In genomic region chr11:83592853-83593252, GRCm38 (mm10) we compare ENCODE assay signal across 12 mouse cellular contexts. TPM values are rescaled to one million over a fixed set of nuclear protein-coding genes. Genes with fewer than 3 reads are reported as not detected.
A peak's percentile ranks its signal among the peaks of the same experiment; 100 is the strongest.
DNase-seq lines count a peak whose midpoint lies in the region; ATAC-seq and TF ChIP-seq lines count a peak whose summit lies in the region.
"Had no signal": no experiment of that assay in that cellular context is flagged by ENCODE, and none has a peak within 500 bp of the region (broad histone marks: within the 10 kb centered on the region; RNA-seq: fewer than 3 reads in every experiment).

Gene Ccl6 (minus strand): TSS chr11:83593087.

- H3K36me3 ChIP-seq in spleen, adult 2 months (ENCODE audit: control insufficient read depth, insufficient read depth, low read length), result no peaks in the 10 kb centered on the region
- H3K36me3 ChIP-seq in intestine, embryonic 16.5 days (ENCODE audit: control insufficient read depth, insufficient read depth, low read length), result no peaks in the 10 kb centered on the region
- H3K36me3 ChIP-seq in stomach, embryonic 16.5 days (ENCODE audit: control insufficient read depth, insufficient read depth, low read length), result no peaks in the 10 kb centered on the region
- no peaks in the 10 kb centered on the region for H3K36me3 ChIP-seq in midbrain, embryonic 10.5 days
- H3K36me3 ChIP-seq: neural tube, embryonic 13.5 days had no signal

- TF ChIP-seq POLR2A in spleen, adult 2 months (IDR thresholded peaks at IDR 0.05; ENCODE audit: low read depth, low read length), result no peak

- peaks cover 10% of the 10 kb centered on the region; the same call in 1 of the 2 replicates for H3K4me1 ChIP-seq in spleen, adult 2 months (ENCODE audit: control insufficient read depth, insufficient read depth, insufficient read length)
- no peaks in the 10 kb centered on the region for H3K4me1 ChIP-seq in intestine, embryonic 16.5 days (ENCODE audit: control insufficient read depth, insufficient read depth, low read length)
- H3K4me1 ChIP-seq in stomach, embryonic 16.5 days (ENCODE audit: control insufficient read depth, insufficient read depth, low read length), result no peaks in the 10 kb centered on the region
- no peaks in the 10 kb centered on the region for H3K4me1 ChIP-seq in midbrain, embryonic 10.5 days
- H3K4me1 ChIP-seq: neural tube, embryonic 13.5 days had no signal

- 0 out of 2 replicates have a peak within 1 kb of the TSS, but pooled peaks have one; percentile 16 for H3K27ac ChIP-seq in gastrocnemius, adult 2 months
- peak within 1 kb of the TSS; percentile 12; the same call in 1 of the 2 replicates for H3K27ac ChIP-seq in spleen, adult 2 months (ENCODE audit: insufficient read depth, low read length)
- H3K27ac ChIP-seq in intestine, embryonic 16.5 days (ENCODE audit: low read length), result no peak within 1 kb of the TSS
- H3K27ac ChIP-seq in stomach, embryonic 16.5 days (ENCODE audit: low read length), result no peak within 1 kb of the TSS
- no peak within 1 kb of the TSS for H3K27ac ChIP-seq in midbrain, embryonic 10.5 days (replicated peaks)
- H3K27ac ChIP-seq: neural tube, embryonic 13.5 days had no signal

- H3K9ac ChIP-seq in intestine, embryonic 16.5 days (ENCODE audit: low read depth, low read length), result no peak within 1 kb of the TSS
- no peak within 1 kb of the TSS for H3K9ac ChIP-seq in stomach, embryonic 16.5 days (ENCODE audit: low read length)
- H3K9ac ChIP-seq: neural tube, embryonic 13.5 days had no signal

- intact Hi-C loops in gastrocnemius, adult 2 months (cut with DNase I), result no loop called here

- H3K4me3 ChIP-seq in gastrocnemius, adult 2 months, result peak within 1 kb of the TSS; percentile 44
- no peak within 1 kb of the TSS; the same call in 1 of the 2 replicates for H3K4me3 ChIP-seq in spleen, adult 2 months (ENCODE audit: extremely low read depth, insufficient read depth, insufficient read length)
- no peak within 1 kb of the TSS for H3K4me3 ChIP-seq in intestine, embryonic 16.5 days (ENCODE audit: low read length)
- H3K4me3 ChIP-seq in stomach, embryonic 16.5 days (replicated peaks; ENCODE audit: low read length), result no peak within 1 kb of the TSS
- no peak within 1 kb of the TSS for H3K4me3 ChIP-seq in midbrain, embryonic 10.5 days
- H3K4me3 ChIP-seq: neural tube, embryonic 13.5 days had no signal

- no peak for DNase-seq in gastrocnemius, adult 2 months
- DNase-seq in gastrocnemius, adult 8-10 months (ENCODE audit: low spot score in 2 of 2), result no peak
- DNase-seq in spleen, adult 2 months (ENCODE audit: low read depth in 1 of 2, low spot score in 2 of 2), result no peak
- no peak for DNase-seq in spleen, postnatal 36 days (ENCODE audit: low spot score in 2 of 2)
- no peak for DNase-seq in ovary, postnatal 36 days (ENCODE audit: low spot score)
- no peak for DNase-seq in midbrain, embryonic 10.5 days (ENCODE audit: low spot score)
- DNase-seq: cerebellum, postnatal 25 days; kidney, adult 11 months had no signal

- no peak for TF ChIP-seq CTCF in gastrocnemius, adult 2 months (IDR thresholded peaks at IDR 0.05)
- TF ChIP-seq CTCF in spleen, adult 2 months (IDR thresholded peaks at IDR 0.05; ENCODE audit: extremely low read depth, insufficient read depth, insufficient read length, insufficient replicate concordance), result no peak

- ATAC-seq in intestine, embryonic 16.5 days, result no peak
- no peak for ATAC-seq in stomach, embryonic 16.5 days (ENCODE audit: insufficient read depth, low FRiP score)
- ATAC-seq: forebrain, embryonic 16.5 days had no signal

- no peaks in the 10 kb centered on the region for H3K9me3 ChIP-seq in intestine, embryonic 16.5 days (ENCODE audit: control insufficient read depth, low read length)
- no peaks in the 10 kb centered on the region for H3K9me3 ChIP-seq in stomach, embryonic 16.5 days (replicated peaks; ENCODE audit: control insufficient read depth, low read length)
- H3K9me3 ChIP-seq in midbrain, embryonic 10.5 days (replicated peaks), result no peaks in the 10 kb centered on the region
- H3K9me3 ChIP-seq: neural tube, embryonic 13.5 days had no signal

- WGBS in spleen, adult 2 months, result 32% methylated on average over 2 of the region's 2 CpGs
- WGBS in intestine, embryonic 16.5 days, result 51% methylated on average over 2 of the region's 2 CpGs
- WGBS in stomach, embryonic 16.5 days, result 42% methylated on average over 2 of the region's 2 CpGs
- 65% methylated on average over 2 of the region's 2 CpGs for WGBS in midbrain, embryonic 10.5 days

- no peak within 1 kb of the TSS for H3K4me2 ChIP-seq in intestine, embryonic 16.5 days (ENCODE audit: low read depth, low read length)
- no peak within 1 kb of the TSS for H3K4me2 ChIP-seq in stomach, embryonic 16.5 days (ENCODE audit: low read depth, low read length)
- H3K4me2 ChIP-seq: neural tube, embryonic 13.5 days had no signal

- no peaks in the 10 kb centered on the region for H3K27me3 ChIP-seq in spleen, adult 2 months (ENCODE audit: control insufficient read depth, insufficient read depth, low read length)
- no peaks in the 10 kb centered on the region for H3K27me3 ChIP-seq in intestine, embryonic 16.5 days (replicated peaks; ENCODE audit: control insufficient read depth, insufficient read depth, low read length)
- H3K27me3 ChIP-seq in stomach, embryonic 16.5 days (ENCODE audit: control insufficient read depth, insufficient read depth, low read length), result no peaks in the 10 kb centered on the region
- no peaks in the 10 kb centered on the region for H3K27me3 ChIP-seq in midbrain, embryonic 10.5 days (ENCODE audit: low read depth, poor library complexity, severe bottlenecking)
- H3K27me3 ChIP-seq: neural tube, embryonic 13.5 days had no signal

RNA-seq across cellular contexts. Expression of gene Ccl6, which starts in this region (rescaled TPM):
- 1 to 10 TPM; 5.5 to 9.3 TPM for total RNA-seq in gastrocnemius, adult 2 months (2021)
- 1 to 10 TPM in 3 of 4 experiments, under 1 TPM in 1; 0.73 to 4.7 (median 2.2) TPM for total RNA-seq in gastrocnemius, adult 8-10 months (2022)
- polyA plus RNA-seq in spleen, adult 2 months (2012; rRNA removed), result 12.5 and 15.6 TPM in 2 replicates
- polyA plus RNA-seq in intestine, embryonic 16.5 days (2015; fragmentation: Nextera tagmentation; extraction: Ambion mirVana), result 30.3 and 39.1 TPM in 2 replicates
- 9.8 and 15.6 TPM in 2 replicates for polyA plus RNA-seq in stomach, embryonic 16.5 days (2015; fragmentation: Nextera tagmentation; extraction: Ambion mirVana)
- polyA plus RNA-seq in midbrain, embryonic 10.5 days (2016; fragmentation: Nextera tagmentation; extraction: Ambion mirVana), result 1.7 and 2.1 TPM in 2 replicates

Comparison
In these comparisons a context has a peak if more than half of its experiments do, and no peak if none do; other contexts are left out.
1. H3K27ac ChIP-seq: peak in gastrocnemius, adult 2 months (single experiment) and spleen, adult 2 months (single experiment); none in intestine, embryonic 16.5 days (single experiment), stomach, embryonic 16.5 days (single experiment) and midbrain, embryonic 10.5 days (single experiment).